Mouse (Mus musculus) small intestine, adult 2 months (tissue): Measurements from ENCODE around the gene Tnni2.

ENCODE experiments used
- CTCF ChIP-seq: fragments of 200-500 bp; IDR thresholded peaks from 2 replicates; pipeline ENCODE4 v1.5.1; 2012; ENCODE audit warnings: low read depth, mild to moderate bottlenecking, control low read depth, inconsistent platforms, low read length, moderate library complexity, mixed read lengths; ENCODE audit not compliant: insufficient replicate concordance, insufficient read length; ENCODE audit errors: extremely low read depth
- POLR2A ChIP-seq: fragments of 200-500 bp; IDR thresholded peaks from 2 replicates; pipeline ENCODE4 v1.6.1; 2012; ENCODE audit warnings: low read depth, mild to moderate bottlenecking, control low read depth, inconsistent platforms, low read length, moderate library complexity

- TF ChIP-seq CTCF (no peak), POLR2A (no peak)
Measured at GRCm38 (mm10) chr7:142399250-142399649, 42.4 kb upstream of the Tnni2 start.
